31 mouse cellular contexts compared by ENCODE assay signal in the genomic region with DNA sequence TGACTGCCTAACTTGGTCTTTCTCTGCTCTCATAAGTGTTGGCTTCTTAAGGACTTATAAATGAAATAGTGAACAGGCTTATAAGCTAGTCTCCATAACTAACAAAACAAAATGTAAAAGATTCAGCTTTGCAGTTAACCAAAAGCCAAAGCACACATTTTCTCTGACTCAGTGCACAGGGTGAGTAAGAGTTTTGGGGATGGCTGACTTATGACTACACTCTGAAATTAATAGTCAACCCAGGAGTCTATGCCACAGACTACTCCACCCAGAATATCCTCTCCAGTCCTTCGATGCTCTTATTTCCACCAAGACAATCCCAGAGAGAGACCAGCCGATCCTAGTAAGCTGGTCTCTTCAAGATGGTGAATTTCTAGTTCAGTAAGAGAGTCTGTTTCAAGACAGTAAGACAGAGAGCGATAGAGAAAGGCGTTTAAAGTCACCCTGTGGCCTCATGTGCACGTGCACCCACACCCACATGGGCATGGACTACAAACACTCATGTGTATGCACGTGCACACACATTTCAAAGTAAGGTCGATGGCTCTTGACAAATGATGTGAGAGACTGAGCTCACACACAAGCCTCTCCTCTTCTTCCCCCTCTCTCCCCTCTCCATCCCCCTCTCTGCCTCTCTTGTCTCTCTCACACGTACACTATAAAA.
DNase-seq lines count a peak whose midpoint lies in the region; ATAC-seq and TF ChIP-seq lines count a peak whose summit lies in the region.
"Had no signal": no experiment of that assay in that cellular context is flagged by ENCODE, and none has a peak within 500 bp of the region (broad histone marks: within the 10 kb centered on the region; RNA-seq: fewer than 3 reads in every experiment).

No protein-coding gene starts in this region.

- H3K9me3 ChIP-seq in CH12.LX (replicated peaks; ENCODE audit: low read length), result no peaks in the 10 kb centered on the region
- no peaks in the 10 kb centered on the region for H3K9me3 ChIP-seq in heart, embryonic 12.5 days (replicated peaks)
- H3K9me3 ChIP-seq in stomach, postnatal 0 days (ENCODE audit: control insufficient read depth, low read length), result no peaks in the 10 kb centered on the region
- H3K9me3 ChIP-seq: embryonic facial prominence, embryonic 12.5 days; embryonic facial prominence, embryonic 15.5 days; forebrain, embryonic 10.5 days; heart, embryonic 15.5 days; hindbrain, embryonic 10.5 days; hindbrain, embryonic 13.5 days; intestine, embryonic 15.5 days had no signal

- TF ChIP-seq EP300 in CH12.LX (IDR thresholded peaks at IDR 0.05; ENCODE audit: low read length), result no peak
- no peak for TF ChIP-seq EP300 in stomach, postnatal 0 days (optimal IDR thresholded peaks at IDR 0.05)

- POLR2A ChIA-PET in Patski (lab: Charles Lee), result no interaction called here

- TF ChIP-seq CTCF in CH12.LX (conservative IDR thresholded peaks at IDR 0.05 in 1 of 2, IDR thresholded peaks at IDR 0.05 in 1 of 2; ENCODE audit: low read depth in 2 of 2, low read length in 2 of 2) (no peak), Patski (IDR thresholded peaks at IDR 0.05) (no peak)
- no peak for TF ChIP-seq CTCF in stomach, postnatal 0 days (IDR thresholded peaks at IDR 0.05; ENCODE audit: low read depth)

- H3ac ChIP-seq in myocyte (ENCODE audit: control insufficient read depth, insufficient read length), result no peak overlapping the region

- peaks cover 0 to 2% of the 10 kb centered on the region in 2 experiments; a peak in 1 of 4 replicates for H3K4me1 ChIP-seq in CH12.LX (ENCODE audit: control insufficient read depth in 1 of 2, insufficient read depth in 2 of 2)
- no peaks in the 10 kb centered on the region for H3K4me1 ChIP-seq in heart, embryonic 12.5 days (replicated peaks)
- no peaks in the 10 kb centered on the region for H3K4me1 ChIP-seq in stomach, postnatal 0 days (replicated peaks; ENCODE audit: control insufficient read depth, insufficient read depth)
- H3K4me1 ChIP-seq: embryonic facial prominence, embryonic 12.5 days; embryonic facial prominence, embryonic 15.5 days; forebrain, embryonic 10.5 days; heart, embryonic 15.5 days; hindbrain, embryonic 10.5 days; hindbrain, embryonic 13.5 days; intestine, embryonic 15.5 days had no signal

- in situ Hi-C loops in CH12.LX (cut with MboI; ENCODE audit: low pct_ligation_motif_present, low pct_unique_long_range_greater_than_20kb, low sequenced_read_pairs), result no loop called here
- in situ Hi-C loops in Patski (cut with MboI; ENCODE audit: low pct_unique_long_range_greater_than_20kb), result no loop called here

- 84% methylated on average over 8 of the region's 8 CpGs for WGBS in heart, embryonic 12.5 days
- WGBS in stomach, postnatal 0 days, result 79% methylated on average over 8 of the region's 8 CpGs

- no peaks in the 10 kb centered on the region for H3K27me3 ChIP-seq in CH12.LX (replicated peaks)
- no peaks in the 10 kb centered on the region for H3K27me3 ChIP-seq in Patski
- H3K27me3 ChIP-seq in myocyte (ENCODE audit: control insufficient read depth, insufficient read depth, insufficient read length), result no peaks in the 10 kb centered on the region
- no peaks in the 10 kb centered on the region for H3K27me3 ChIP-seq in heart, embryonic 12.5 days (replicated peaks)
- H3K27me3 ChIP-seq in stomach, postnatal 0 days (ENCODE audit: control insufficient read depth, insufficient read depth, low read length), result no peaks in the 10 kb centered on the region
- H3K27me3 ChIP-seq: embryonic facial prominence, embryonic 12.5 days; embryonic facial prominence, embryonic 15.5 days; heart, embryonic 15.5 days; hindbrain, embryonic 13.5 days; intestine, embryonic 15.5 days had no signal

- no peak overlapping the region for H3K27ac ChIP-seq in CH12.LX (ENCODE audit: insufficient read depth, low read depth)
- H3K27ac ChIP-seq in heart, embryonic 12.5 days (ENCODE audit: poor library complexity, severe bottlenecking), result no peak overlapping the region
- H3K27ac ChIP-seq in stomach, postnatal 0 days (replicated peaks), result no peak overlapping the region
- H3K27ac ChIP-seq: embryonic facial prominence, embryonic 12.5 days; embryonic facial prominence, embryonic 15.5 days; forebrain, embryonic 10.5 days; gastrocnemius, adult 2 months; heart, embryonic 15.5 days; hindbrain, embryonic 10.5 days; hindbrain, embryonic 13.5 days; intestine, embryonic 15.5 days had no signal

- H3K36me3 ChIP-seq in CH12.LX (replicated peaks in 1 of 2; ENCODE audit: control insufficient read depth in 1 of 2, insufficient read depth in 1 of 2, low read length in 1 of 2) (no peaks in the 10 kb centered on the region), myocyte (ENCODE audit: control insufficient read depth, insufficient read depth) (no peaks in the 10 kb centered on the region)
- no peaks in the 10 kb centered on the region for H3K36me3 ChIP-seq in heart, embryonic 12.5 days
- no peaks in the 10 kb centered on the region for H3K36me3 ChIP-seq in stomach, postnatal 0 days (ENCODE audit: control insufficient read depth, insufficient read depth, low read length)
- H3K36me3 ChIP-seq: embryonic facial prominence, embryonic 12.5 days; embryonic facial prominence, embryonic 15.5 days; forebrain, embryonic 10.5 days; G1E; heart, embryonic 15.5 days; hindbrain, embryonic 10.5 days; hindbrain, embryonic 13.5 days; intestine, embryonic 15.5 days had no signal

- no peak overlapping the region for H3K9ac ChIP-seq in CH12.LX (ENCODE audit: insufficient read depth, low read depth)
- no peak overlapping the region for H3K9ac ChIP-seq in heart, embryonic 12.5 days
- no peak overlapping the region for H3K9ac ChIP-seq in stomach, postnatal 0 days (ENCODE audit: low read length)
- H3K9ac ChIP-seq: embryonic facial prominence, embryonic 12.5 days; embryonic facial prominence, embryonic 15.5 days; forebrain, postnatal 0 days; heart, embryonic 15.5 days; hindbrain, embryonic 13.5 days; intestine, embryonic 15.5 days had no signal

- DNase-seq in 3134 (ENCODE audit: extremely low read depth, insufficient read length, low spot score) (peak; percentile 37), CH12.LX (ENCODE audit: extremely low read depth) (no peak), Patski (ENCODE audit: low read depth, low spot score) (peak; percentile 30), adipocyte (ENCODE audit: low spot score) (no peak)
- DNase-seq in stomach, postnatal 0 days (ENCODE audit: low spot score), result no peak
- DNase-seq: adrenal gland, adult 2 months; adrenal gland, postnatal 14 days; cerebellum, adult 11 months; cerebellum, adult 2 months; cerebellum, adult 9-11 months; cerebellum, postnatal 25 days; forebrain, postnatal 0 days; gastrocnemius, adult 2 months; gastrocnemius, postnatal 14 days; heart, adult 11 months; heart, postnatal 10 days; heart, postnatal 36 days had no signal

- dilution Hi-C loops in CH12.LX (cut with MboI; ENCODE audit: extremely low pct_ligation_motif_present, extremely low pct_unique_long_range_greater_than_20kb, low sequenced_read_pairs), result no loop called here

- no peak overlapping the region for H3K4me2 ChIP-seq in CH12.LX (ENCODE audit: insufficient read depth, low read depth, poor library complexity, severe bottlenecking)
- peak overlapping the region; percentile 18 for H3K4me2 ChIP-seq in myocyte (ENCODE audit: low read depth)
- H3K4me2 ChIP-seq in heart, embryonic 12.5 days, result no peak overlapping the region
- no peak overlapping the region for H3K4me2 ChIP-seq in stomach, postnatal 0 days (replicated peaks; ENCODE audit: low read depth)
- H3K4me2 ChIP-seq: embryonic facial prominence, embryonic 12.5 days; embryonic facial prominence, embryonic 15.5 days; heart, embryonic 11.5 days; heart, embryonic 15.5 days; hindbrain, embryonic 13.5 days; intestine, embryonic 15.5 days had no signal

- TF ChIP-seq POLR2A in CH12.LX (IDR thresholded peaks at IDR 0.05; ENCODE audit: low read depth, low read length), result no peak
- no peak for TF ChIP-seq POLR2A in myocyte (IDR thresholded peaks at IDR 0.05; ENCODE audit: insufficient read length, low read depth)

- no peaks in the 10 kb centered on the region for H3K79me2 ChIP-seq in CH12.LX (replicated peaks; ENCODE audit: control insufficient read depth, extremely low read depth, insufficient read depth, poor library complexity, severe bottlenecking)
- no peaks in the 10 kb centered on the region for H3K79me2 ChIP-seq in myocyte (ENCODE audit: control insufficient read depth, insufficient read depth)

- peak; percentile 90 for ATAC-seq in Patski
- ATAC-seq in heart, embryonic 12.5 days (ENCODE audit: insufficient number of reproducible peaks, low FRiP score), result no peak
- no peak for ATAC-seq in stomach, postnatal 0 days (ENCODE audit: low FRiP score, low TSS enrichment)
- ATAC-seq: forebrain, embryonic 14.5 days; forebrain, postnatal 0 days; hindbrain, embryonic 16.5 days; intestine, embryonic 15.5 days had no signal

- H3K4me3 ChIP-seq in CH12.LX (replicated peaks in 1 of 3; ENCODE audit: low read depth in 2 of 3, low read length in 2 of 3, poor library complexity in 1 of 3) (no peak overlapping the region), myocyte (no peak overlapping the region)
- no peak overlapping the region for H3K4me3 ChIP-seq in heart, embryonic 12.5 days
- H3K4me3 ChIP-seq in stomach, postnatal 0 days (ENCODE audit: low read depth, low read length), result no peak overlapping the region
- H3K4me3 ChIP-seq: embryonic facial prominence, embryonic 12.5 days; embryonic facial prominence, embryonic 15.5 days; erythroblast, embryonic 14.5 days; forebrain, embryonic 10.5 days; gastrocnemius, adult 2 months; heart, embryonic 15.5 days; hindbrain, embryonic 10.5 days; hindbrain, embryonic 13.5 days; intestine, embryonic 15.5 days had no signal

- TF ChIP-seq RAD21 in CH12.LX (IDR thresholded peaks at IDR 0.05; ENCODE audit: low read depth, low read length), result no peak

- CTCF ChIA-PET in Patski (lab: Charles Lee), result interaction anchor here (1.4 kb wide), 1 partner anchor 9 kb away, joined by 3 read pairs; no protein-coding TSS in a partner anchor

TF ChIP-seq in CH12.LX, 34 proteins besides CTCF, POLR2A, EP300 and RAD21:
- TF ChIP-seq MYC (IDR thresholded peaks at IDR 0.05; ENCODE audit: low read depth, low read length), result no peak
- peak; percentile 52 for TF ChIP-seq BHLHE40 (IDR thresholded peaks at IDR 0.05; ENCODE audit: low read depth, low read length)

TF ChIP-seq in myocyte, 11 proteins besides CTCF, POLR2A, EP300 and RAD21:
- TF ChIP-seq POLR2AphosphoS2 (IDR thresholded peaks at IDR 0.05; ENCODE audit: insufficient read length, low read depth) (no peak), REST (IDR thresholded peaks at IDR 0.05; ENCODE audit: insufficient read depth, insufficient read length) (no peak), CEBPB (IDR thresholded peaks at IDR 0.05; ENCODE audit: insufficient read depth, poor library complexity, severe bottlenecking) (no peak), TCF3 (IDR thresholded peaks at IDR 0.05; ENCODE audit: insufficient read length, low read depth) (no peak), MYOG (IDR thresholded peaks at IDR 0.05; ENCODE audit: control insufficient read depth in 1 of 3, insufficient read depth in 1 of 3, insufficient read length in 2 of 3, low read depth in 2 of 3) (no peak), SRF (IDR thresholded peaks at IDR 0.05; ENCODE audit: control insufficient read depth, insufficient read length, low read depth) (no peak), MAX (IDR thresholded peaks at IDR 0.05; ENCODE audit: low read depth) (no peak)

Comparison
In these comparisons a context has a peak if more than half of its experiments do, and no peak if none do; other contexts are left out.
1. DNase-seq: peak in 3134 (single experiment) and Patski (single experiment); none in CH12.LX (single experiment), adipocyte (single experiment) and stomach, postnatal 0 days (single experiment).